Mouse (Mus musculus) left cerebral cortex, adult 11 months (tissue): ENCODE data around the gene Pfdn5.
"Not testable (repeated sequence)": the region's sequence is repeated elsewhere in the genome, so short reads cannot be mapped to it uniquely, and the experiment has no call there.

Experiments used
- DNase-seq: peaks from one replicate; pipeline ENCODE4 v3.0.0; 2022; ENCODE audit warnings: low spot score

The Pfdn5 gene

DNA sequence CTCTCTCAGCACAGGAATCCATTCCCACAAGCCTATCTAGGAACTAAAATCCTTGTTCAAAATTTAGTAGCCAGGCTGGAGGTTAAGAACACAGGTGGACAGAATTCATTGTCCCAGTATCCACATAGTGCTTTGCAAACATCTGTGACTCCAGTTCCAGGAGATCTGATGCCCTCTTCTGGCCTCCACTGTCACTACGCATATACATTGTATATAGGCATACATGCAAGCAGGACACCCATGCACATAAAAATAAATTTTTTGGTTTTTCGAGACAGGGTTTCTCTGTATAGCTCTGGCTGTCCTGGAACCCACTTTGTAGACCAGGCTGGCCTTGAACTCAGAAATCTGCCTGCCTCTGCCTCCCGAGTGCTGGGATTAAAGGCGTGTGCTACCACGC lies 10.0 kb downstream of the Pfdn5 start:
- DNase-seq, result not testable (repeated sequence)

DNA sequence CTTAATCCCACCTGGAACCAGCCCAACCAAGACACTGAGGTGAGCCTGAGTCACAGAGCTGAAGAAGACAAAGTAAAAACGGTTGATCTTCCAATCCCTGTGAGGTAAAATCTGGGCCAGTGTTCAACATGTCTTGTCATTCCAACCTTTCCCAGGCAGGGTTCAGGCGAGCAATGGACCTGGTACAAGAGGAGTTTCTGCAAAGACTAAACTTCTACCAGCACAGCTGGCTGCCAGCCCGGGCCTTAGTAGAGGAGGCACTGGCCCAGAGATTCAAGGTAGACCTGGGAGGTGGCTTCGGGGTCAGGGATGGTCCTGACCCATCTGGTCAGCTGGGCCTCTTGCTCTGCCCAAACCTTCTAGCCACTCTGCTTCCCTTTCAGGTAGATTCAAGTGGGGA lies 11.0 kb downstream of the Pfdn5 start:
- no peak for DNase-seq

DNA sequence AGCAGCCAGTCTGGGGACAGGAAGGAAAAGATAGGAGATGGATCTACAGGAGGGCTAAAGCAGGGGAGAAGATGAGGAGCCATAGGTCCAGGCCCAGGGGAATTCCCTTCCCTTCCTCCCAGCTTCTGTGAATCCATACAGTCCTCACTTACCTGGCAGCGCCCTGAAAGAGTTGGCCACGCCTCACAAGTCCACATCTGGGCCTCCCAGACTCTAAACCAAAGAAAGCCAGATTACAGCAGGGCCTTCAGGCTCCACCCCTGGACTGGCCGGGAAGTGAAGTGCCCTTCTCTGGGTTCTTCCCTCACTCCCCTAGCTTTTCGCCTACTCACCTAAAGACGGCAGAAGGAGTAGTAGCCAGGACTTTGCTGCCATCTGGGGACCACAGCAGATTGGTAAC lies 13.7 kb downstream of the Pfdn5 start:
- DNase-seq, result no peak

DNA sequence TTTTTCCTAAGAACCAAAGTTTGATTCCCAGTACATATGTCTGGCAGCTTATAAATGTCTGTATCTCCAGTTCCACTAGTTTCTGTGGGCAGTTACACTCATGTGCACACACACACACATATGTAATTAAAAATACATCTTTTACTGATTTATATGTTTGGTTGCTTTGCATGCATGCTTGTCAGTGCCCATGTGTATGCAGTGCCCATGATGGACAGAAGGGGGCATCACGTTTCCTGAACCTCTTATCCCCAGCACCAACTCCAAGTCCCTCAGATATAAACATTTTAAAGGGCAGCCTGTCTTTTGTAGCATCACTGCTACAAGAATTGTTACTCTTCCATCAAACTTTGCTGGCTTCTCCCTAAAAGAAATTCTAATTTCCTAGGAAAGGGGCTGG lies 15.7 kb downstream of the Pfdn5 start:
- no peak for DNase-seq

DNA sequence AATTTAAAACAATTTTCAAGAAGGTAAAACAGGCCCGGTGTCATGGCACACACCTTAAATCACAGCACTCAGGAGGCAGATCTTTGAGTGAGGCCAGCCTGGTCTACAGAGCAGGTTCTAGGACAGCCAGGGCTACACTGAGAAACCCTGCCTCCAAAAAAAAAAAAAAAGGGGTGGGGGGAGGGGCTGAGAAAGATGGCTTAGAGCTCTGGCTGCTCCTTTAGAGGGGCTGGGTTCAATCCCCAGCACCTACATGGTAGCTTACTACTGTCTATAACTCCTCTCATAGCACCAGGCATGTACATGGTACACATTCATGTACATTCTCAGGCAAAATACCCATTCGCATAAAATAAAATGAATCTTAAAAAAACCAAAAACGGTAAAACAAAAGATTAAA lies 18.6 kb downstream of the Pfdn5 start:
- DNase-seq, result no peak

DNA sequence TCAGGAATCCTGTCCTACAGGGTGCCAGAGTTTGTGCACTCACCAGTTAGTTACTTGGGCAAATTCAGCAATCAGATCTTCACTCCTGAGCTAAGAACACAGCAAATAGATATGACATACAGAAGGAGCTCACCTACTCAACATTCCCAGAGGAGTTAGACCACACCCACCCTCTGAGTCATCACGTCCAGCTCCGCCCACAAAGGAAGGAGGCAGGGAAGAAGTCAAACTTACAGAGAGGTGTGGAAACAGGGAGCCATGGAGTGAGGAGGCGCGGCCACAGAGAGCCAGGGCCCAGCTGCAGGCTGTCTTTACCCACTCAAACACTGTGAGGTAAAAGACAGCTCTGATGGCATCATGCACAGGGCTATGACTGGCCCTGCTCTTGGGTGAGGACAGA lies 20.5 kb downstream of the Pfdn5 start:
- DNase-seq, result no peak

DNA sequence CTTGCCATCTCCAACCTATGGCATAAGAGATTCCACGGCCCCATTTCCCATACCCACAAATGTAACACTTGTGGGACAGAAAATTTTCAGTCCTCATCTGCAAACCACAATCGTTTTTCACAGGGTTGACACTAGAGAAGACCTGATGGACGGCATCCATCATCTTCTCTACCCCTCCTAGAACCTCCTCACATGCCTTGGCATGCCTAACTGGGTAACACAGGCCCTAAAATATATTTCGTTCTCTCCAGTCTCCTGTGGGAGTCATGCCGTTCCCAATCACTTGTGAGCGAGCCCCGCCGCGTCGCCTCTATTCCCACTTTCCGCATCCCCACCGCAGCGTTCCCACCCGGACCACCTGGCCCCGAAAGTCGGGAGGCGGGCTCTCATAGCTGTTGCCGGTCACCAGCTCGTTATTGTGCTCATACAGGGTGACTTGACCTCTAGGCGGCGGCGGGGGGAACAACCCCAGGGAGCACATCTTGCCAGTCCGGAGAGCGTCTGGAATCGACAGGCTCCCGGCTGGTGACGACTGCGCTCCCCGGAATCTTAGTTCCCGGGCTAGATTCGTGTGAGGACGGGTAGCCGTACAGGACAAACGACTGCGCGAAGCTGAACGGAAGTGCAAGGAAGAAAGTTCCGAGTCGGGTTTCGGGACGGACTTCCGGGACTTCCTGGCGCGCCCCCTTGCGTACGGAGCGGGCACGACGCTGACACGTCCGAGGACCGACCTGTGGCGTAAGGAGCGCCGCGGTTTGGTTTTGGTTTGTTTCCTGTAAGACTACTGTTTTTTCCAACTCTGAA lies 24.4 kb downstream of the Pfdn5 start, which contains the start of gene Aaas:
Aaas (minus strand) TSS at position 634 of the 804 bp plus-strand sequence.
- DNase-seq, result peak; percentile 88

DNA sequence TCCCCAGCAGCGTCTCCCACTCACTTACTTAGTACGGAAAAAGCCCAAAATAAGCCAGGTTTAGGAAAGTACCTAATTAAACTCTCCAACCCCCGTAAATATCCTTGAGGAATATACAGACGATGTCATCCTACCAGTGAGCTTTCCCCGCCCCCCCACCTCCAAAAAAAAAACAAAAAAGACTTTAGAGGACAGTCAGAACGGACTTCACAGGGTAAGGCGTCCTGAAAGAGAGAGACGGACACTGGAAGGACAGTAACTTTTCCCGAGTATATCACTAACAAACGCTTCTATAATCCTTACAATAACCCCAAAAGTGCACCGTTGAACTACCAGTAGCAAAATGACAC lies 25.0 kb downstream of the Pfdn5 start:
- DNase-seq, result no peak

DNA sequence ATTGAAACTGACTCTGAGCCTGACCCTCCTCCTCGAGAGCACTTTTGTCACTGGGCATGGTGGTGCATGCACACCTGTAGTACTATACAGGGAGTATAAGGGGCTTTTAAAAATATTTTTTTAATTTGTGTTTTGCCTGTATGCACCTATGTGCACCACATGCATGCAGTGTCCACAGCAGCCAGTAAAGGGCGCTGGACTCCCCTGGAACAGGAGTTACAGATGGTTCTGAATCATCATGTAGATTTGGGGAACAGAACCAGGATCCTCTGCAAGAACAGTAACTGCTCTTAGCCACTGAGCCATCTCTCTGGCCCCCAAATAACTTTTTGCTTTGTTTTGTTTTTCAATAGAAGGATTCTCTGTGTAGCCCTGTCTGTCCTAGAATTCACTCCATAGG lies 26.3 kb downstream of the Pfdn5 start:
- DNase-seq, result no peak

DNA sequence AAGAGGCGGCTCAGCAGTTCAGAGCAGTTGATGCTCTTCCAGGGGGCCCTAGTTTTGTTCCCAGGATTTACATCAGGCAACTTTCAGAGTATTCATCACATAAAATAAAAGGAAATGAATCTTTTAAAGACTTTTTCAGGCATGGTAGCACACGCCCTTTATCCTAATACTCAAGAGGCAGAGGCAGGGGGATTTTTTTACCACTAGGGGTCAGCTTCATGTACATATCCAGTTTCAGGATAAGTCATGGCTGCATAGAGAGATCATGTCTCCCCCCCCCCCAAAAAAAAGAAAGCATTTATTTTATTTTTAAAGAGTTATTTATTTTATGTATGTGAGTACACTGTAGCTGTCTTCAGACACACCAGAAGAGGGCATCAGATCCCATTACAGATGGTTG lies 28.1 kb downstream of the Pfdn5 start:
- no peak for DNase-seq

DNA sequence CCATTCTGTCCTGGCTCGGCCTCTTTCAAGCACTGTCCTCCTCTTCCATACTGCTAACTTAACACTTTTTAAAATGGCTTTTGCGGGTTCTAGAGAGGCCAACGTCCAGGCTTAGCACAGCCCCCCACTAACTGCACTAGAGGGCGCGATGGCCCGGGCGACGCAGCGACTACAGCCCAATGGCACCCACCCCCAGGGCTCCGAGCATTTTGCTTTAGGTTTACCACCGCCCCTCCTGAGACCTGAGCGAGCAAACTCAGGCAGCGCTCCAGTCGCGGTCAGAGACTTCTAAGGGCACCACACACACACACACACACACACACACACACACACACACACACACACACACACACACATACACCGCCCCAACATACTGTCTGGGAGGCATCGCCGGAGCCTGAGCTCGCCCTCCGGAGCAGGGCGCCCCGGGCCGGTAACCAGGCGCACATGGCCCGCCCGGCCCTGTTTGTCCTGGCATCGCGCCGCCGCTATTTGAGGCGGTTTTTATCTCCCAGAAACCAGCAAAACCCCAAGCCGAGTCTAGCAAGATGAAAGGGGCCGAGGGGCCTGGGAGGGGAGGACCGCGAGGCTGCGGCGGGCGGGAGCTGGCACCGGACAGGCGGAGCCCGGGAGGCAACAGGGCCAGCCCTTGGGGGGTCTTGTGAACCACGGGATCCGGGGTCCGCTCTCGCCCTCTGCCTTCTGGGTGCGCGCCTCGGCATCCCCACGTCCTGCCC lies 29.4 kb downstream of the Pfdn5 start:
- DNase-seq, result no peak

DNA sequence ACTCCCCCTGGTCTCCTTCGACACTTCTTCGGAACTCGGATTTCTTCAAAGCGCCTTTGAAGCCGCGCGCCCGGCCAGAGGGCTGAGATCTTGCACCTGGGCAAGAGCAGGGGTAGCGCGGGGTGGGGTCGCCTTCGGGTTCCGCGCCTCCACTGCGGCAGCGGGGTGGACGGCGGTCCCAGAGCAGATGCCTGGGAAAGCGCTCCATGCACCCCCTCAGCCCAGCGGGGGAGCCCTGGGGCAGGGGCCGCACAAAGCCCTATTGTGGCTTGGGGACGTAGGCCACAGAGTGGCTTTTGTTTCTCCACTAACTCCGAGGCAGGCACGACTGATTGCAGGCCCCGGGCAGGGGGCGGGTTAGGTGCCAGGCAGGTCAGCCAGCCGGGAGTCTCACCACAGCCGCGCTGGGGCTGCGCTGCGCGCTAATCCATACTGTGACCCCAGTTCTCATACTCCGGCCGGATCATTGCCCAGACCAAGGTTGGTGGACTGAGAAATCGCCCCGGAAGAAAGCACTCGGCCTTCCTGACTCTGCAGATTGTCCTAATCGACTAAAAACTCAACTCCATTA lies 30.0 kb downstream of the Pfdn5 start:
- no peak for DNase-seq

DNA sequence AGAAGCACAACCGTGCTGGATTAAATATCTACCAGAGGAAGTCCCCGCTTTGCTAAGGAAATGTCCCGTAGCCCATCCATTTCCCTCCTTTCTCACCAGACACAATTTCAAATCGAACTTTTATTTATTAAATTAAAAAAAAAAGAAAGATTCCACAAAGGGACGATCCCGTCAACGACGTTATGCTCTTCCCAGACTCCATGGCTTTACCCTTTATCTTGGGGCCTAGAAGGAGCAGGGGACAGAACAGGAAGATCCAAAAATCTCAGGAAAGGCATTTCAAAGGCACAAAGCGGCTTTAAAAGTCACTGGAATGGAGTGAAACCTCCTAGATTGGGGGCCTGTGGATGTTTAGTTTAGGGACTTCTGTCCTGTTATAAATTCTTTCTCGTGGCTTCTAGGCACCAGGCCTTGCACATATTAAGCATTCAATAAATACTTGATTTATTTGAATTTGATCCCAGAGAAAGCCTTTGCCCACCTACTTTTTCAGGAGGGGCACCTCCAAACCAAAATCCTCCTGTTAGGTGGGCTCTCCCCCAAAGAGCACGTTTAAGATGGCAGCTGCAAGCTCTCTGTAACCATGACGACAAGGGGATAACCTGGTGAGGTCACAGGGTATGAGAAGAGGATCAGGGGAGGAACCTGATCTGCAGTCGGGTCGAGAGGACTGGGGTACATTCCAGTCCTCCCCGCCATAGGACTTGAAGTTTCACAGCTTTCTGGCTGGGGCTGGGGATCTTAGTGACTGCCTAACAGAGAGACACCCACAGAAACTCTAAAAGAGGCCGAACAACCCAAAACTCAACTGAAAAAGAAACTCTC lies 30.8 kb downstream of the Pfdn5 start:
- DNase-seq, result no peak

DNA sequence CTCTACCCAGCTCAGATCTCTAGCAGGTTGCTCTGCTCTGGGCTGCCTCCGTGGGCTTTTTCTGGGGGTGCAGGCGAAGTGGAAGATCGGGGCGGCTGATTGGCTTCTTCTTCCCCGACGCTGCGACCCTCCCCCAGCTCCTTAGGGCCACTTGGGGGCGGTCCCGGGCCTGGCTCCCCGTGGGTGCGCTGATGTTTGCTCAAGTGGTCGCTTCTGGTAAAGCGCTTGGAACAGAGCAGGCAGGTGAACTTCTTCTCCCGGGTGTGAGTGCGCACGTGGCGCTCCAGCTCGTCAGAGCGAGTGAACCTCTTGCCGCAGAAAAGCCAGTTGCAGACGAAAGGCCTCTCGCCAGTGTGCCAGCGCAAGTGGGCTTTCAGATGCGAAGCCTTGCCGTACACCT lies 32.2 kb downstream of the Pfdn5 start:
- no peak for DNase-seq

DNA sequence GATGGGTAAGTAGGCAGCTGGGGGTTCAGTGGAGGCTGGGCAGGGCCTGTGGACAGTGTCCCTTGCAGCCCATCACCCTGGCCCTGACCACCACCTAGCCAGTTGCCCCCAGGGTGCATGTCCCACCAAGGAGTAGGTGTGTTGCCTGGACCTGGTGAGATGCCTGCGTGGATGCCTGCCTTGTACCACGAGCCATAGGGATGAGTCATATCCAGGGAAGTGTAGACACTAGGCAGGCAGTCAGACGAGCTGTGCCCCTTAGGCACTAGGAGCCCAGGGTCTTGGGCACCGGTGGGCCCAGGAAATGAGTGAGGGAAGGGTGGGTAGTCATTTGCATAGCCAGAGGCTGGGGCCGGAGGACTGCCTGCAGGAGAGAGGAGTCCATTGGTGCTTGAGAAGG lies 32.9 kb downstream of the Pfdn5 start:
- DNase-seq, result no peak

DNA sequence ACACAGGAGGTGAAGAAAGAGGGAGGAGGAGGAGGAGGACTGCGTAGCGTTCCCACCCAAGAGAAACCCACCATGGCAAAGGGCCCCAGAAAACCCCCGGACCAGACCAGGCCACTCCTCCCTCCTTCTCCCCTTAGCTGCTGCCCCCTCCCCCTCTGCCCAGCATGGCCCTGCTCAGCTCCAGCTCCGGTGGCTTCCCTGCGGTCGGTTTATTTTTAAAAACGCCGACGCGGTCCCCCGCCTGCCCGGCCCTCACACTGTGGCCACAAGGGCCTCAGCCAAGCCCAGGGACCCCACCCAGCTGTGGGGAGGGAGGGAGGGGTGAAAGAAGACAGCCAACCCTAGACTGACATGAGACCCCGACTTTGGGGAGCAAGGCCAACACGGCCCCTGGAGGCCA lies 36.7 kb downstream of the Pfdn5 start:
- DNase-seq, result no peak

DNA sequence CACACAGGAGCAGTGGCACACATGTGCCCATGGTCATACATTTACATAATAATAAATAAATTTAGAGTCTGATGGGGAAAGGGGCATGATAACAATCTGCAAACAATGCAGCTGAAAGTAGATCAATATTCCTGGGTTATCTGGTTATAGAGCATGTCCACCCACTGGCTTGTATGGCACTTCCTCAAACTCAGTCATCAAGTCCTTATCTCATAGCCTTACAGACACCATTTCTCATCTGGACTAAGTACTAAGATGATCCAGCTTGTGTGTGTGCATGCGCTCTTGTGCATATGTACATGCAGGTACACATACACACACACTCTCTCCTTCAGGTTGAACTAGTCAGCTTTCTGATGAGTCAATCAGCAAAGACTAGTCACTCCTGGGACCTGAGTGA lies 38.8 kb downstream of the Pfdn5 start:
- DNase-seq, result no peak

DNA sequence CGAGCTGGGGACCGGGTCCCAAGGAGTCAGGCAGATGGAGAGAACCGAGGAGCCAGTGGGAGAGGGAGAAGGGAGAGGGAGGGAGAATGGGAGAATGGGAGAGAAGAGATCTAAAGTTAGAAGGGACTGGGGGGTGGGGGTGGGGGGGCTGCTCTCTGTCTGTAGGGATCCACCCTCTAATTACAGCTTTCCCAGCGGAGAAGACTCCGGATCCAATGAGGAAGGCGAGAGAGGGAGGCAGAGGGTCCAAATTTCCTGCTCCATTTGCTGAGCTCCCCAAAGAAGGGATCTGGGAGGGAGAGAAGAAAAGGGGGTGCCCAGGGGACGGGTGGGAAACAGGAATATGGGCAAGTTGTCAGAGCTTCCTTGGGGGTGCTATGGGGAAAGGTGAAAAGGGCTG lies 40.3 kb downstream of the Pfdn5 start:
- DNase-seq, result no peak

DNA sequence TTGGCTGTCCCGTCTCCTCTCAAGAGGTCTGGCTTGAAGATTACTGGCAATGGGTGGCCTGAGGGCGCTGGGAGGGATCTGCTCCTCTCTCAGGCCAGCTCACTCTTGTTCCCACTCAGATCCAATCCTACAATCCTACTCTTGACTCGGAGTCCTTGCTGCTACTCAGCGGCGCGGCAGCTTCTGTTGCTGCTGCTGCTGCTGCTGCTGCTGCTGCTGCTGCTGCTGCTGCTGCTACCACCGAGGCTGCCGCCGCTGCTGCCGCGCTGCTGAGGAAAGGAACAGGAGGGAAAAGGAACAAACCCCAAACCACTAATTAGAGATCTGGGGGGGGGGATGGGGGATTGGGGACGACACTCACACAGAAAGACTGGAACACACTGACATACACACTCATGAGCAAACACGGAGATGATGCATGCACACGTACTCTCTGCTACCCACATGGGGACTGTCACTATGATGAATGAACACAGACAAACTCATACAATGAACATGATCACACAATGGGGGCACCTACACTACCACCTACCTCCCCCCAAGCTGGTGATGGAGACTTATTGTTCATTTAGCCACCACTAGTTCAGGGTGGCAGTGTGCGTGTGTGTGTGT lies 40.9 kb downstream of the Pfdn5 start, which contains the start of gene Sp7:
Sp7 (minus strand) TSS at position 450 of the 612 bp plus-strand sequence.
- DNase-seq, result no peak

DNA sequence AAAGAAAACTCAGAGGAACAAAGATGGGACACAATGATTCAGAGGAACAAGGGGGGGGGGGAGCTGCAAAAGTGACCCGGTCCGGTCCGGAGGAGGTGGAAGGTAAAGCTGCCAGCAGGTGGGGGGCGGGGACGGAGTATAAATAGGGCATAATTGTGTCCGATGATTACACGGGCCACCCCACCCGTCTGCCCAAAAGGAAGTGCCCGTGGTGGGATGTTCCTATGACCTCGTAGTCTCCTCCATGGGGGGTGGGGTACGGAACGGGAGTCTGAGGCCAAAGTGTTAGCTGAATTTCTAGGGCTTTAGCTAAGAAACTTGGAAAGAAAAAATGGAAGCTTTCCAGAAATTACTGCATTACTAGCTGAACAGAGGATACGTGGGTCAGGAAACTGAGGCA lies 44.1 kb downstream of the Pfdn5 start:
- no peak for DNase-seq

DNA sequence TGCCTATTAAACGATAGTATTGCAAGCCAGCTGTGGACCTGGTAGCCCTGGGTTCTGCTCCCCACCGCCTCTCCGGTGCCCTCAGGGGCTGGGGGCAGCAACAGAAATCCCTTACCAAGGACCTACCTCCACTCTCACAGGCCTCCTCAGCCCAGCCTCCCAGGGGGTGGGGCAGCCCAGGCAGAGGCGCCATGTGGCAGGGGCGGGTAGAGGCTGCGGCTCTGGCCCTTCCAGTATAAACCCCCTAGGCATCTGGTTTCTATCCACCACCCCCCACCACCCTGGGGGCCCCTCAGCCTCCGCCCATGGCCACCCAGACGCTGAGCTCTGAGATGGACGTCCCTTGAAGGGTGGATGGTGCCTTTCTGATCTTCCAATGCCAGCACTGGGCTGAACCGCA lies 44.8 kb downstream of the Pfdn5 start:
- DNase-seq, result no peak
